Mouse (Mus musculus) right cerebral cortex, adult 18-20 months (tissue): ENCODE measurements at regions not wholly inside any gene's neighbourhood (a gene's known extent, or its start where the extent isn't known, plus 50 kb on each side); places are given as distances from the start of the nearest gene placed in this dataset.

ENCODE experiments used
- DNase-seq: peaks from one replicate; pipeline ENCODE4 v3.0.0; 2022; ENCODE audit warnings: mixed read lengths

DNA sequence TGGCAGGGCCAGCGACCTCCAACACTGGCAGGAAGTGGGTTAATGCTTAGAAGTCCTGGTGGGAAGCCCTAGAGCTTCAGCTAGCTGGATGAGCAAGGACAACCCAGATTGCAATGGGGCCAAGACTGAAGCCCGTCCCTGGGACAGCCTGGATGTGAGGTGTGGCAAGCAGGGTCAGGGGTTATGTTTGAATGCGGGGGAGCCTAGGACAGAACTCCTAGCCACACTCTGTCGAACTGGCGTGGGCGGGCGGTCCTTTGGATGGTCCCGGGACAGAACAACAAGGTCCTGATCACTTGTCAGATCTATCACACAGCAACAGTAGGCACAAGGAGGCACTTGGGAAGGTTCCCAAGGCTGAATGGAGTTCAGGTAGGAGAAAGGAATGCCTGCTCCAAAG lies 101.1 kb upstream of the Ccnd1 start:
- no peak for DNase-seq

DNA sequence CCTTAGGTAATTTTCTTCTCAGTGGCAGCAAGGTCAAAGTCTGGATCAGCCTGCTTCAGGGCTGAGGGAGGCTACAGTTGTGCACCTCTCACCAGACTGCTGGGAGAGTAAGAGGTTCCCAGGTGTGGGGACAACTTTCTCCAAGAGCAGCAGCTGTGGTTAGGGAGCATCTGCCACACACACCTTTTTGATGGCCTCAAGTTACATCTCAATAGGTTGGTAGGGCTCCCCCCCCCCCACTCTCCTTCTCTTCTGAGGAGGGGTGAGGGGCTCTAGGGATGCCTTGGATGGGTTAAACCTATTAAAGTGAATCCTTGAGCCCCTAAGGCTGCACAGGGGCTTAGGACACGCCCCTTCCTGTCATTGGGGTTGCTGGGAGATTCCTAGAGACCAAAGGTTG lies 94.7 kb upstream of the Ccnd1 start:
- no peak for DNase-seq

DNA sequence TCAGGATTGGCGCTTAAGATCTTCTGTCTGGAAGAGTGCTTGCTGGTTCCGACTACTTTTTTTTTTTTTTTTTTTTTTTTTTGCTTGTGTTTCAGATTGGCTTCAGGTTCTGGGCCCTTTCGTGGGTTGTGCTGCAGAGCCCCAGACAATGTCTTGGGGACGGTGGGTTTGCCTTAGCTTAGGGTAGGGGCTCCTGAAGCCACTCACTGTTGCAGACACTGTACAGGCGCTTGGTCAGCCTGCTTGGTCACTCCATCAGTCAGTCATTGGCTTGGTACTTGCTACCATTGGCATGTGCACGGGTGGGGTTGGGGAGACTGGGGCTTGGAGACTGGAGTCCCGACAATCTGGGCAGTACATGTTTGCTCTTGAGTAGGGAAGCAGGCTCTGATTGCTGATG lies 91.5 kb upstream of the Ccnd1 start:
- DNase-seq, result no peak

DNA sequence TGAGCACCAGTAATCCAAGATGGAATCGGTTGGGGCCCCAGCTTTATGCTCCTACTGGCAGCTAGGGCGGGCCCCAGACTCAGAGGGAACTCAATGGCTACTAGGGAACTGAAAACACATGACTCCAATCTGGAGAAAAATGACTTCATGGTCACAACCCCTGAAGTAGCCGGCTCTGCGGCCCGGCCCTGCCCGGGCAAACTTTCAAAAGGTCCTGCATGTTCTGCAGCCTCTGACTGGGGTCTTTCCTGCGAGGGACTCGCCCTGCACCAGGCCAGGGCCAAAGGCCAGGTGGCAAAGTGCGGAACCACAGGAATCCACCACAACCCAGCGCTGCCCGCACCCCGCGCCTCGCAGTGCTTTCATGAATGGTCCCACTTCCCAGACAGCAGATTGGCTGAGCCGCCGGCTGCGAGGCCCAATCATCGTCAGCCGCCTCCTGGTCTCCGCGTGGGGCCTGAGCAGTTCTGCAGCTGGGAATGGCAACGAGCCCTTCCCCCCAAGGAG lies 91.0 kb upstream of the Ccnd1 start:
- peak; percentile 84 for DNase-seq

DNA sequence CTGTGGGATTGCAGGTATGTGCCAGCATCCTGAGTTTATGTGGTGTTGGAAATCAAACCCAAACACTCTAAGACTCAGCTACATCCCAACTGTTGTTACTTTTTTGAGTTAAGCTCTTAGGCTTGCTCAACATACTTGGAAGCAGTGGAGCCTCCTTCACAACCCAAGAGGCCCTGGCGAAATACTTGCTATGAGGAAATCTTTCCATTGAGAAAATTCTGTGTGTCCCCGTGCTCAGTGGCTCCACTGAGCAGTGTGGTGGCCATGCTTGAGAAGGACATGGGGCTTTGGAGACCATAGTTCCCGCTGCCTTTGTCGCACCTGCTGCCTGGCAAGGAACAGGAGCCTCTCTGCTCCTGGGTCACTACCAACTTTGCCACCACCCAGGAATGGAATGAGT lies 89.9 kb upstream of the Ccnd1 start:
- DNase-seq, result no peak

DNA sequence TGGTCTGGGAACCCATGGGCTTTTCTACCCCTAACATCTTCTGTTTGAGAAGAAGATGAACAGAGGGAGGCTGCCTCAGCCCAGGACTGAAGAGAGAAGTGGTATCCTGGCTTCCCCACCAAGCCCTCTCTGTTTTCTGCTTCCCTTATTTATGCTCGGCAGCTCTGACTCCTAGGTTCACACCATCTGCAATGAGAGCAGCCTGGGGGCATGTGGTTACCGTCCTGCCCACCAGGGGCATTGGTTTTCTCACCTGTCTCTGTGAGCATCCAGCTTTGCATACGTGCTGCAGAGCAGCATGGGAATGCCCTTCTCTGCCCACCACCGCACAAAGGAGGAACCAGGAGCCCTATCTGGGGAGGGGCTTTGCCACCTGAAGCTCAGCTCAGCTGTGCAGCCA lies 89.4 kb upstream of the Ccnd1 start:
- no peak for DNase-seq

DNA sequence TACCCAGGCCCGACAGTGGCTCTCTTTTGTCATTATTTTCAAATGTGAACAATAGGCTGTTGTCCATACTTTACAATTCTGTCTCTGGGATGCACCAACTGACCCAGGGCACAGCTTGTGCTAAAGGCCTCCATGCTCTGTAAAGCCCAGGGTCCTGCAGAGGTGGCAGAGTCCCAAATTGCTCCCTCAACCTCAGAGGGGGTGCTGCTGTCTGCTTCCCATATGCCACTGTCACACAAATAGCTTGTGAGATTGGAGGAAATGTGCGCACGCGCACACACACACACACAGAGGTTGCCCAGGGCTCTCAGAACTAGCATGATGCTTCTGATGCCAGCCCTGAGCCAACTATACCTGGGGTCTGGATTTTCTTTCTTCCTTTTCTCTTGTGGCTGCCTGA lies 87.3 kb upstream of the Ccnd1 start:
- peak; percentile 17 for DNase-seq

DNA sequence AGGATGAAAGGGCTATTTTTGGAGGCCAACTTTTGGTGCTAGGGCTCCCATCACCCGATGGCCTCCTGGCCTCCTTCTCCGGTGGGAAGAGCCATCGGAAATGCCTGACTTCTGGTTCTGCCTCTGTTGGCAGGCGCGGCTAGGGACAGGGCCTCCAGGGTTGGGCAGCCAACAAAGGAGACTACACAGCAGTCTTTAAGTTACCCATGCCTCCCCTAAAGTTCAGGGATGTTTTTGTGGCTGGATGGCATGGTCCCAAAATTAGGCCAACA lies 86.2 kb upstream of the Ccnd1 start:
- DNase-seq, result no peak

DNA sequence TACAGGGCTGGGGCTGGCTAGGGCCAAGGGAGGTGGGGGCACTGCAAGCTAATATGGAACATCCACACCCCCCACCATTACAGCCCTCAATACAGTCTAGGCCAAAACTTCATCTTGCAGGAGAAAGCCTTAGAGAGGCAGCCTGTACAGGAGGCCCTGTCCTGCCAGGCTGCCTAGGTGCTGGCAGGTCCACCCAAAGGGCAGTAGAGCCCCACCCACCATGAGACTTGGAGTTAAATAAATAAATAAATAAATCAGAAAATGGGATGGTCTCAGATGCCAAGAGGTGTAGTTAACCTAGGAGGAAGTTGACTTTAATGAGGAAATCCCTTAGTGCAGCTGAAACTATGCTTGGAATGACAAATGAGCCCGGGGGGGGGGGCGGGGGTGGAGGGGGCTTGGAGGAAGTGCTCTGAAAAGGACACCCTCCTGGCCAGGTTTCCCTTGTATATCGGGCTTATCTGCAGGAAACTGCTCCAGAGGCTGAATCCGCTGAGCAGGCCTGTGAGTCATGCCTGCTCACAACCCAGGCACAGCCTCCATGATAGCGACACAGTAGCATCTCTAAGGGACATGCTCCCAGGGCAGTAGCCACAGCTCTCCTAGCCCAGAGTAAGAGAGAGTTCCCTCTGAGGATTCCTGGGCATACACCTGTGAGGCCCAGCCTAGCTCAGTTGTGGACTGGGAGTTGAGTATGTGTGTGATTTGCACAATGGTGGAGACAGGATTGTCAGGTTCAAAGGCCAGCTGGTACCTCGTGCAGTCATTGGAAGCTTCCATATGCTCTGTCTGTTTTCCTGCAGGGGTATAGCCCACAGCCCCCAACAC lies 85.7 kb upstream of the Ccnd1 start:
- DNase-seq, result no peak

DNA sequence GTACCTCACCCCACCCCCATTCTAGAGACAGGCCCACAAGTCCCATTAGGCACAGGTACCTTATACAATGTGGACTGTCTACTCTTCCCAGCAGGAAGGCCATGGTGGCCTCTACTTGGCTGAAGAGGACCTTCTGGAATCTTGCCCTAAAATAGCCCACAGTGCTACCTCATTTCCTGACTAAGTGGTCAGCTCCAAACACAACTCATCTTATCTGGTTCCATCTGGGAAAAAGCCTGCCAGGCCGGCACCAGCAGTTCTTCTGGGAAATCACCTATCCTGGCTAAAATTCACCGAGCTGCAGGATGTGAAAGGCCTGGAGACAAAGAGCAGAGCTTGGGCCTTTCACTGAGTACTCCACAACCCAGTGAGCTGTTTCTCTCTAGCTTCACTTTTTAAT lies 84.9 kb upstream of the Ccnd1 start:
- DNase-seq, result no peak

DNA sequence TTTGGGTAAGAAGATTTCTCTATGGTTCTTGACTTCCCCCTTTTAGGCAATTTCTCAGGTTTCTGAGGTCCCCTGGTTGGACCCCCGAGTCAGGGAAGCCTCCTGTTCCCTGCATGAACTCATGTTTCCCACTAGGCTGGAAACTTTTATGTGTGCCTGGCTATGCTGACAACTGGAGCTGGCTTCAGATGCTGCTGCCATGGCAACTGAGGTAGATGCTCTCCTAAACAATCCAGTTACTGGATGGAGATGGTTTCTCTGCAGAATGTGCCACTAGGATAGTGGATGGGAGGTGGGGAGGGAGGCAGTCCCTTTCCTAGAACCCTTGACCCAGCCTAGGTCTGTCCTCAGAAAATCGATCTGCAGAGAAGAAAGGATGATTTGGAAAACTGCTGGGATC lies 79.4 kb upstream of the Ccnd1 start:
- peak; percentile 3 for DNase-seq

DNA sequence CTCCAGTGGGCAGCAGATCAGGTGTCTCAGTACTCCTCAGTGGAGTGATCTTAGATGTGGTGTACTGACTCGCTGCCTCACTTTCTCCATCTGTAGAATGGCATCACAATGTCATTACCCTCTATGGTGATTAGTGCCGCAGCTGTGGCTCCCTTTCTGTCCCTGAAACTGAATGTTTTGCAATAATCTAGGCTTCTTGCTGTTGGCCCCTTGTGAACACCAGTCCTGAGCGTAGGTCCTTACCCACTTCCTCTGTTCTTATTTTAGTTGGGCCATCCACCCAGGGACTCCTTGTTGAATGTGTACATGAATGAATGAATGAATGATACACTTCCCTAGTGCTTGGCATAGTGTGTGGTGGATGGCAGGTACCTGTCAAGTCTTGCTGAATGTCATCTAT lies 78.4 kb upstream of the Ccnd1 start:
- DNase-seq, result no peak

DNA sequence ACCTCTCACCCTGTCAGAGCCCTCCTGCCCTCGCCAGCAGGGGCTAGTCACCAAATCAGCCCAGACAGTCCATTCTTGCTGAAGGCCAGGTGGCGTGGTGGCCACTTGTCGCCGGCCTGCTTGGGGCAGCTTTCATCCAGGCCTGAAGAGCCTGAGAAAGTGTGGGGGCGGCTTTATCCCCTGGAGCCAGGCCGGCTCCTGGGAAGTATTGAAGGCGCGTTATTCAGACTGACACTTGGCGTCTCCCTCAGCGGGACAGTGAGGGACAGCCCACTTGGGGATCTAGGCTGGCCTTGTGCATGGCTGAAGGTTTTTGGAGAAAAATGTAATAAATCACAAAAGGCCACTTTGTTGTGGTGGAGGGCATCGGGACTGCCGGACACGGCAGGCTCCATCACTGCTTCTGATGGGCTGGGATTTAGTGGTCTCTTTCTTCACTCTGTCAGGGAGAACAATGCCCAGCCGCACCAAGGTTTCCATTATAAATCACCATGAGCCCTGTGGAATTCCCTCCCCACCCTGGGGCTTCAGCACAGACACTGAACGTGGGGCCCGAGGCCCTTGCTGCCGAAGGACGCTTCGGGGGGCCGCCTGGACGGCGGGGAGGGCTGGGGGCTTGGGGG lies 75.8 kb upstream of the Ccnd1 start:
- DNase-seq, result no peak

DNA sequence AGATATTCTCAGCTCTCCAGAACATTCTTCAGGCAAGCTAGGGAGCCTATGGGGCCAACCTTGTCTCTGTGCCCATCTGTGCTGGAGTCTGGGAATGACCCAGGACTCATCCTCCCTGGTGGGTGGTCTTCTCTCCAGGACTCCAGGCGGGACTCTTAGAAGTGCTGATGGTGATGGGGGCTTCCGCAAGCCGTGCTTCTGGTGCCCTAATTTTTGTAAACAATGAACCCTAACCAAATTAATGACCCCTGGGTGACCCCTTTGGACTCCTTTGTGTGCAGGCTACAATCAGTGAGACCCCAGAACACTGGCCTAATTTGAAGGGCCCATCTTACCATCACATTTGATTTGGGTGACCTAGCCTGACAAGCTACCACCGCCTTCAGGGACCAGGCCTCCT lies 71.0 kb upstream of the Ccnd1 start:
- DNase-seq, result no peak

DNA sequence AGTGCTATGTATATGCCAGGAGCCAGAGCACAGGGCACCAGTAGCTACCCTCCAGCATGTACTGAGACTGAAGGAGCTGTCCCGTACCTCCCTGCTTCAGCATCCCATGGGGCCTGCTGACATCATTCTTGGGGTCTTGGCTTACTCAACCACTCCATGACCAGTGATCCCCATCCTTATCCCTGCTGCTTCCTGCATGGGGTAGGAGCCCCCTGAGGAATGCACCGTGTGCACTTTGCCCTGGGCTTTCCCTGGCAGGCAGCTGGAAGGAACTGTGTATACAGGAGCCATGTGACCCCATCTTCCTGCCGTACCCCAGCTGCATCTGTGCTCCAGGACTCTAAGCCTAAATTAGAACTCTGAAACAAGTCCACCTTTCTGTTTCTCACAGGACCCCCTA lies 70.3 kb upstream of the Ccnd1 start:
- DNase-seq, result no peak

DNA sequence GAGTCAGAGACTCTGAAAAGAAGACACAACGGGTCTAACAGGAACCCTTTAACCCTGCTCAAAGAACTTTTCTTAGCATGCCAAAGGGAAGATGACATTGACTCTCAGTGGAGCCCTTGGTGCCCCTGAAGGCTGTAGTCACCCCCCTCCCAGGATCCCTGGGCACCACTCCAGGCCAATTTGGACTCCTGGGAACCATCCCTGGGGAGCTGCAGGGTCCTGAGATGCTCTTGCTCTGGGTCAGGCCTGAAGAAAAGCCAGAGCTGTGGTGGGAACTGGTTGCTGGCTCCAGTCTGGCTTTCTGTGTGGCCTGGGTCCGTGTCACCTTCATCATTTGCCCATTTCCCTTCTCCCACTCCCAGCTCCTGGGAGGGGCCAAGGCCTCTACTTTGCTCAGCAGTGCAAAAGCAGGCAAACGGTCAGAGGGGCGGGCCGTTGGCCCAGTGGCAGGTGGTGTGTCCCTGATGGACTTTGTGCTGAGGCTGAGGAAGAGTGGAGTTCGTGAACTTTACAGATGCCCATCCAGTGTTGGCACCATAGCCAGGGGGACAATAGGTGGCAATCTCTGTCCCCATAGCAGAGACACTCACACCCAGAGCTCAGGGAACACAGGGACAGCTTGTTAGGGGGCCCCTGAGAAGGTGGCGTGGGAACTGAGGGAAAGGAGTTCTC lies 69.1 kb upstream of the Ccnd1 start:
- DNase-seq, result no peak

DNA sequence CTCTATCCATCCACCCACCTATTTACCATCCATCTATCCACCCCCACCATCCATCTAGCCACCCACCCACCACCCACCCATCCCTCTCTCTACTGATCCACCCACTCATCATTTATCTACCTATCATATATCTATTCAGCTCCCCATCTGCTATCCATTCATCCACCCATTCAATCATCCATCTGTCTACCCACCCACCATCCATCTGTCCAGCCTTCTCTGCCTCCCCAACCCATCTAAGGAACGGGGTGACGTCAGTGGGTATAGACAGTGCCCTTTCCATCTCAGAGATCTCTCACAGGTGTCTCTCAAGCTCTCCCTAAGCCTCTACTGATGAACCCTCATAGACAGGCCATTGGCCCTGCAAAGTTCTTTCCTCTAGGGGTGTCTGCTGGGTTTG lies 67.5 kb upstream of the Ccnd1 start:
- peak; percentile 4 for DNase-seq

DNA sequence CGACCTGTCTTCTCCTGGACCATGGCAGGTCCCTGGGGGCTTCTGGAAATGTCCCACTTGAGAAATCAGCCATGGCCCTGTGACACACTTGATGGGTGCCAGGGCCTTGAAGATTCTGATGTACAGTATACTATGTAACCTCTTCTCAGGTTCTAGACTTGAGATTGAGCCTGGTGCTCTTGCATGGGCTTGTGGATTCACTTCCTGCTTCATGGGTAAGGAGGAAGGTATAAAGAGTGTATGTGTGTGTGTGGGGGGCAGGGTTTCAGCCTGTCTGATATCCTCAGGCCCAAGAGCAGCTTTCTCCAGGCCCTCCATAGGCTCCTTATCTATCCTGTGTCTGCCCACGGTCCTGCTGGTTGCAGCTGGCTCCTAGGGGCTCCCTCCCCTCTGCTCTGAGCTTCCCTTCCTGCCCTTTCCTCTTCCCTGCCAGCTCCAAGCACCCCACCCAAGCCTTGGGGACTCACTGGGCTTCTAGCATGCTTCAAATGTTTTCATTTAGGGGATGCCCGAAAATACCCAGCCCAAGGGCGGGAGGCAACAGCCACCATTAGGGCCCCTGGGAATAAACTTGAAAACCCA lies 61.9 kb upstream of the Ccnd1 start:
- no peak for DNase-seq

DNA sequence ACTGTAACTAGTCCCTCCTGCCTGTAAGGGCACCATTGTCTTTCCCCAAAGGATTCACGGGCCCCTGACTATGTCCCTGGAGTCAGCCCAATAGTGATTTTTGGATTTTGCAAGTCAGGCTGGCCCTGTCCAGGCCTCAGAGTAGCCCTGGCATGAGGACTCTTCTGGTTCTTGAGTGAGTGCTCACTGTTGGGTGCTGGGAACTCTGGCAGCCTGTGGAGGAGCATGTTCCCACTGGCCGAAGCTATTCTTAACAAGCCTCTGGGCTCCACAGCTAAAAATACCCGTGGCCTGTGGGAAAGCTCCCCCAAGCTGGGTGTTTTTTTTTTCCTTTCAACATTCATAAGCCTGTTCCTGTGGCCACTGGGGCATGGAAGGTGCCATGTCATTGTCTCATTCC lies 60.0 kb upstream of the Ccnd1 start:
- no peak for DNase-seq

DNA sequence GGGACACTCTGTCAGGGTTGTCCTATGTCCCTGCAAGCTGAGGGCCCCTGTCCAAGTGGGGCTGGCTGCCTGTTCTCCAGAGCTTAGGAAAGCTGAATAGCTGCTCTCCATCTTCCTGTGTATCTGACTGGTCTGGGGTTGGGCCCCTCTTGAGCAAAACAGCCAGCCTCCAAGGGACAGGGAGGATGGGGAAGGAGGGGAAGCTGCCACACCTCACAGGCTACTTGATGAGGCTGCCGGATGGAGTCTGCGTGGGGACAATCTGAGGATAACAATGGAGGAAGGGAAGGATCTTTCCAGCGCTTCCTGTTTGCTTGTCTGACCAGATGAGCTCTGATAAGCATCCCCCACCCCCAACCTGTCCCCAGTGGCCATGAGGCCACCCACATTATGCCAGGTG lies 57.1 kb upstream of the Ccnd1 start:
- DNase-seq, result no peak

DNA sequence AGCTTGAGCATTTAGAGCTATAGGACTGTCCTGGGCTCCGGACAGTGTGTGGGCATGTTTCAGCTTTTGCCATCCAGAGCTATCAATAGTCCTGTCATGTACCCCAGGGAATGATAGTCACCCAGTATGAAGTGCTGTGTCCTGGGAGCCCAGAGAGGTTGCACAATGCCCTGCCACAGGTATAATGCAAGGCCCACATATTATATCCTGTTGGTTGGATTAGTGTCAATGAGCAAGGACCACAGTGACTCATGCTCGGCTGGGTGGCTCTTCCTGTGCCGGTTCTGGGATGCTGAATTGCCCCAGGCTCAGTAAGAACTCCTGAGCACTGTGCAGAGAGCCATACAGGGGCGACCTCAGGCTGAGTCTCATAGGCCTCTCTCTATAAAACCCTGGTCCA lies 54.5 kb upstream of the Ccnd1 start:
- DNase-seq, result no peak

DNA sequence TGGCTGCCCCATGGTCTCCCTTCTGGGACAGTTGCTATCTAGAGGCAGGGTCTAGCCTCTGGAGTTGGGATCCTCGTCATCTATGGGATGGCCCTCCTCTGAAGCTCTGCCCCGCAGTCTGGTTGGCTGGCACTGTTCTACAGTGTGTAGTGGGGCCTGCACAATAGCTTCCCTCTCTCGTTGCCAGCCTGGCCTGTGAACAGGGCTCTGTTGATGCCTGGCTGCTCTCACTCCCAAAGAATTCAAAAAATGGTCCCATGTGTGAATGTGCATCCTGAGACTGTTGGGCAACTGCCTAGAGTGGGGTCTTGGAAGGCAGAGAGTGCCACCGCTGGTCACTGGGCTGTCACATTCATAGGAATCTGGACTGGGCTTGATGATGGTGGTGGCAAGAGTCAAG lies 53.8 kb upstream of the Ccnd1 start:
- DNase-seq, result no peak

DNA sequence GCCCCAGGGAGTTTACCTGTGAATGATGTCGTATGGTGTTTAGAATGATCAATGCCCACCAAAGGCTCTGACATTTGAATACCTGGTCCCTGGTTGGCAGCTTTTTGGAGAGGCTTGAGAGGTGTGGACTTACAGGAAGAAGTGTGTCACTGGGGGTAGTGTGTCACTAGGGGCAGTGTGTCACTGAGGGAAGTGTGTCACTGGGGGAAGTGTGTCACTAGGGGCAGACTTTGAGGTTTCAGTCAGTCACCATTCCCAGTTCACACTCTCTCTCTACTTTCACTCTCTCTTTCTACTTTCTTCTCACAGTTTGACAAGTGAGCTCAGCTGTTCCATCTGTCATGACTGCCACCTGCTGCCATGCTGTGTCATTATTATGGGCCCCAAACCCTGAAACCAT lies 52.0 kb upstream of the Ccnd1 start:
- no peak for DNase-seq
